Mouse (Mus musculus): ENCODE results near the gene Mmp9. TPM values are rescaled to one million over a fixed set of nuclear protein-coding genes. Genes with fewer than 3 reads are reported as not detected.

Mmp9 gene
- polyA plus RNA-seq (2017; shearing (Covaris generic)): 13.8 TPM

DNA sequence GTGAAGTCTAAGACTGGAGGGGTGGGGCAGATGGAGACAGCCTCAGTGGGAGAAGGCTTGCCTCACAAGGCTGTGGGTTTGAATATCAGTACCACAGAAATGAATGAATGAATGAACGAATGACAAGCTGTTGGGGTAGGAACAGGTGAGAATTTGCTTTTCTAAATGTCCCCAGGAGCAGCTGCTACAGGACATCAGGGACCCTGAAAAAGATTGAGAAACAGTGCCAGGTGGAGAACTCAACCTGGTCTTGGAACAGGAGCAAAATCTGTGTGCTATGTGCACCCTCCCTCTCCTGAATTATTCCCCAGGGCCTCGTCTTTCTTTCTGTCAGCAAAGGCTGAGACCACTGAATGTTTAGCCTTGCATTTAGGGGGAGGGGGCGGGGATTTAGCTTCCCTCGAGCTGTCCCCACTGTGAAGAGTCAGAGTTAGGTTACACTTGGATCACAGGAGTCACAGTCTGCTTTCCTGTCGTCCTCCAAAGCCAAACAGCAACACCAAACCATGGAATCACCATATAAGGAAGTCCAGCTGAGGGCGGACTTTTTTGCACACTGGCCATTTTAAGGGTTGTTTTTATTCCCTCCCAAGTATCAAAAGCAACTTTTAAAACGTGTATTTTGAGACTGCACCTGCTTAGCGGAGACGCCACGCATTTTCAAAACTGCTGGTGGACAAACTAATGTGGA, at the start of gene Mmp9:
Gene Mmp9 (plus strand): TSS at position 641 of the 691 bp plus-strand sequence.

DNA sequence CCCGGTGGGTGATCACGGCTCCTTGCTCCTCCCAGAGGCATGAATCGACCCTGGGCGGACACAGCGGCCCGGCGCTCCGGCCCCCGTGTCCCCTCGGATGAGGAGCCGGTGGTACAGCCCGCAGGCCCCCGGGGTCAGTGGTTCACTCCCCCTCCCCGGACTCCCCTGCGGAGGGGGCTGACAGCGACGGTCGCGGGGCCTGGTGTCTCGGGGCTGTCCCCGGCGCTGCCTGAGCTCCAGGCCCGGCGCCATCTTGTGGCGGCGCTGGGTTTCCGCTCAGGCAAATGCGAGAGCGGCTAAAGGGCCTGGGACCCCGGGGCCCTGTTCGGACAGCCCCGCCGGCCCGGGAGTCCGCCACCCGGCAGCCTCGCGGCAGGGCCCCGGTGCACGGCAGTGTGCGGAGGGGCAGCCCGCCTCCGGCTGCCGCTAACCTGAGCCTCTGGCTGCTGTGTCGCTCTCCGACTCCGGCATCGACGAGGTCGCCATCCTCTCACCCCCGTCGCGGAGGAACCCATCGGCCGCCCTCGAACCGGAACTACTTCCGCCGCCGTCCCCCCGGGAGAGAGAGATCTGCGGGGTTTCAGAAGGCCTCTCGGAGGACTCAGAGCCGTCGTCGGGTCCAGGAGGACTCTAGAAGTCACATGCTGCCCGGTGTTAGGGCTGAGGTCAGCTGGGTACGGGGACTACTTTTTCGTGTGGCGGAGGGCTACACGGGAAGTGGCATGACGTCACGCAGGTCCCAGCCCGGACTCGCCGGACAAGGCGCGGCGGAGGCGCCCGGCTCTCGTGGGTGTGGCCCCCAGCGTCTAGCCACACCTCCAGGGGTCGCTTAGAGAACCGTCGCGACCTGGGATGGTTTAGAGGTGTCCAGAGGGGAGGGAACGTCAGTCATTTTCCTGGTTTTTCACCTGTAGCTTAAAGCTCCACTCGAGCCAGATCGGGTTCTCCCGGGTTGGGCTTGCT, 29.2 kb upstream of the Mmp9 start, which contains the start of gene Zfp335:
Gene Zfp335 (minus strand): TSS at position 672 of the 963 bp plus-strand sequence.

GRCm38 (mm10) chr2:164960716-164961441, 20.3 kb downstream of the Mmp9 start, which contains the start of gene Slc12a5:
Gene Slc12a5 (plus strand): TSS chr2:164960802.

Other genes starting within 250 kb of the Mmp9 start
- gene Spint4, start 242.3 kb upstream of the Mmp9 start, polyA plus RNA-seq (2017; shearing (Covaris generic)): not detected
- gene Spint5, start 225.5 kb upstream of the Mmp9 start, polyA plus RNA-seq (2017; shearing (Covaris generic)): not detected
- not detected for gene Wfdc3, start 194.8 kb upstream of the Mmp9 start, polyA plus RNA-seq (2017; shearing (Covaris generic))
- 13.0 TPM for gene Dnttip1, start 194.8 kb upstream of the Mmp9 start, polyA plus RNA-seq (2017; shearing (Covaris generic))
- gene Ube2c, start 170.9 kb upstream of the Mmp9 start, polyA plus RNA-seq (2017; shearing (Covaris generic)): 18.4 TPM
- gene Tnnc2, start 160.8 kb upstream of the Mmp9 start, polyA plus RNA-seq (2017; shearing (Covaris generic)): not detected
- 8.1 TPM for gene Snx21, start 155.0 kb upstream of the Mmp9 start, polyA plus RNA-seq (2017; shearing (Covaris generic))
- gene Acot8, start 135.9 kb upstream of the Mmp9 start, polyA plus RNA-seq (2017; shearing (Covaris generic)): 42.7 TPM
- gene Zswim3, start 135.7 kb upstream of the Mmp9 start, polyA plus RNA-seq (2017; shearing (Covaris generic)): 9.2 TPM
- 26.5 TPM for gene Zswim1, start 118.1 kb upstream of the Mmp9 start, polyA plus RNA-seq (2017; shearing (Covaris generic))
- gene Spata25, start 112.2 kb upstream of the Mmp9 start, polyA plus RNA-seq (2017; shearing (Covaris generic)): 0.60 TPM
- gene Ctsa, start 107.9 kb upstream of the Mmp9 start, polyA plus RNA-seq (2017; shearing (Covaris generic)): 202 TPM
- gene Neurl2, start 107.3 kb upstream of the Mmp9 start, polyA plus RNA-seq (2017; shearing (Covaris generic)): 1.9 TPM
- gene Pltp, start 83.1 kb upstream of the Mmp9 start, polyA plus RNA-seq (2017; shearing (Covaris generic)): 0.87 TPM
- 123 TPM for gene Pcif1, start 61.5 kb upstream of the Mmp9 start, polyA plus RNA-seq (2017; shearing (Covaris generic))
- 45.3 TPM for gene Zfp335, start 29.0 kb upstream of the Mmp9 start, polyA plus RNA-seq (2017; shearing (Covaris generic))
- gene Slc12a5, start 20.0 kb downstream of the Mmp9 start, polyA plus RNA-seq (2017; shearing (Covaris generic)): 0.28 TPM
- 55.5 TPM for gene Ncoa5, start 94.1 kb downstream of the Mmp9 start, polyA plus RNA-seq (2017; shearing (Covaris generic))
- gene Cd40, start 114.8 kb downstream of the Mmp9 start, polyA plus RNA-seq (2017; shearing (Covaris generic)): 1.4 TPM
- gene 1700025C18Rik, start 150.0 kb downstream of the Mmp9 start, polyA plus RNA-seq (2017; shearing (Covaris generic)): not detected

All from activated CD4-positive, CD25-positive, alpha-beta regulatory T cell, adult 9 weeks (primary cell).